Mouse (Mus musculus): ENCODE results near the gene Gpr37.

The Gpr37 gene

DNA sequence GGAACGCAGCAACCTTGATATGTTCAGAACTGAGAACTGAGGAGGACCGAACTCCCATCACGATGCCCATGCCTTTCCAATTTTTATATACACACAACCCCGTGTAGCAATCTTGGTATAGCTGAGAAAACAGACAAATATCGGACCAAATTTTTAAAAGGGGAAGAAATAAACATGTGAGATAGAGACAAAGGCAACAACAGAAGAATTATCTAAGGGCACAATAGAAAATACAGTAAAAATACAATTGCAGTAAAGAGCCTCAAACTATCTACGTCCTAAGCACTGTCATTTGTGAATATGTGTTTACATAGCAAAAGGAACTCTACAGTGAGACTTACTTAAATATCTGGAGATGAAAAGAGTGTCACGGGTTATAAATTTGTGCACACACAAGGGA, at the start of gene Gpr37:
TSS of gene Gpr37 (minus strand) at position 101 of the 400 bp plus-strand sequence.
- no peak for DNase-seq (ENCODE audit: low spot score)

DNA sequence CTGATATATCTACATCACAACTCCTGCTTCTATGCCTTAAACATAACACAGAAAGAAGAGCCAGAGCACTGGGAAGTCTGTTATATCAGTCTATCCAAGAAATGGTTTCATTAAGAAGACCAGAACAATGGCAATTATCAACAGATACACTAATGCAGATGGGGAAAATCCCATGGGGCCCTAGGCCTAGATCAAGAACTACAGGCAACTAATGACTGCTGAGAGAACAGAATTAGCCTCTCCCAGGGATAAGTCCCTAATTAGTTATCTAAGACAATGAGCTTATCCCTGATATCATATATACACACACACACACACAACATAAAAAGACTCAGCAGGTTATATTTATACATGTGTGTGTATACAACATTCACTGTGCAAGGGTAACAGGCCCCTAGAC, 46.0 kb upstream of the Gpr37 start:
- DNase-seq (ENCODE audit: low spot score), result no peak

DNA sequence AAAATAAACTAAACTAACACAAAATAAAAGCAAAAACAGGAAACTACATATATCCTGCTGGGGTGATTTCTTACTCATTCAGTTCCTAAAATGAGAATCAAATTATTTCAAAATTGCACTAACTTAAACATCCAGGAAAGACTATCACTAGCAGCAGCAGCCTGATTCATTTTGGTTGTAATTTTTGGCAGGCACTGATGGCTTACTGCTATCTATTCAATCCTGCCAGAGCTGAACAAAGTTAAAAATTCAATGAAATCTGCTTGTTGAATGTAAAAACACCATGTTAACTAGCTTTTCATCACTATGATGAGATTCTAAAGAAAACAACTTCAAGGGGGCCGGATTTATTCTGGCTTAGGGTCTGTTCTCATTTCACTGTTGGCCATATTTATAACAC, 36.0 kb upstream of the Gpr37 start:
- no peak for DNase-seq (ENCODE audit: low spot score)

DNA sequence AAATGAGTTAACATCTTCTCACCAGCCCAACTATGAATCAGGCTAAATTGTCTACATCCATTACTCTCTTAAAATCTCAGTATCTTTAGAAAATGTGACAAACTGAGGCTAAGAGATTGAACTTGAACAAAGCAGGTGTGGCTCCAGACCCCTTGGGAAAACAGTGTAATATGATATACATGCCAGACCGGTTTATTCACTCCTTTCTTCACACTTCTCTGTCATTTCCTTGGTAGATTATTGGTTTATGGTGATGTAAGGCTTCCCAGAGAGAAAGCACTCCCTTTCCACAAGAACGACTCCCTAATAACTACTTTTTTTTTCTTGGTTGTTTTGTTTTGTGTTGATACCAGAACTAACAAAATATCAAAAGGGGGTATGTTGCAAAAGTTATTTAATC, 20.1 kb upstream of the Gpr37 start:
- no peak for DNase-seq (ENCODE audit: low spot score)

DNA sequence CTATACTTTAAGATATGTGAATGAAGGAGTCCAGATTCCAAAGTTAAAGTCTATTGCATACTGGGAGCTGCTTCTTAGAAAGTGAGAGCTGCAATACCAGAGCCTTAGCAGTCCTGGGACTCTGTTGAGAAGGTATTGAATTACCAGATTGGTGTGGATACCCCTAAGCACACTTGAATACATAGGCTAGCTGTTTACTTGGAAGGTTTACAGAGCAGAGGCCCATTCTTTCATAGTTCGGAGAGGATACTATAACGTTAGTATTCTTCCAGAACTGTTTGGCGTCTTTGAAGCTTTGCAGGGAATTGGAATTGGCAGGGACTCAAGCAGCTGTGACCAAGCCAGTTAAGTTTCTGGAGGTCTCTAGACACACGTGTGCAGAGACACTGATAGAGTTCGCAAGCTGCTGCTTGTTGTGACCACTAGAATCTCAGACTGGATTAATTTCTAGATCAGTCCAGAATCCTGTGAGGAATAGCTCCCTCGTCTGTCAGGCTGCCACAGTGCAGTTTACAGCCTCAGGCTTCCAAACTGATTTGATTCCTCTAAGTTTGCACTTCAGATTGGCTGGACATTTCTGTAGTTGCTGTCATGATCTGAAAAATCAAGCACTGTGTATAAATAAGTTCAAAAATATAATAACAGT, 18.8 kb upstream of the Gpr37 start:
- DNase-seq (ENCODE audit: low spot score), result peak; percentile 30

DNA sequence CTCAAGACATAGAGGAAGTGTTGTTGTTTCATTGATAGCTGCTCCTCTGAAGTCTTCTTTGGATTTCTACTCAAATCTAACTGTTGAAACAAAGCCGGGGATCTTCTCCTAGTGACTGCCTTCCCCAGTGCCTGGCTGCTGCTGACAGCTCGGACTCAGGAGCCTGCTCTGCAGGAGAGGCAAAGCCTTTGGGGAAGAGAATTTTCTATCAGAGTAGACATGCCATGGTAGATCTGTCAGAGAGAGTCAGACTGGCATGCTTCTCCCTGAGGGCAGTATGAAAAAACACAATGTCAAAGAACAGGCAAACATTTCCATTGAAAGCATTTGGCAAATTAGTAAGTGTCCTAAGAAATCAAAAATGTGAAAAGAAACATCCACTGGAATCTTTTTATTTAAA, 9.4 kb upstream of the Gpr37 start:
- DNase-seq (ENCODE audit: low spot score), result no peak

DNA sequence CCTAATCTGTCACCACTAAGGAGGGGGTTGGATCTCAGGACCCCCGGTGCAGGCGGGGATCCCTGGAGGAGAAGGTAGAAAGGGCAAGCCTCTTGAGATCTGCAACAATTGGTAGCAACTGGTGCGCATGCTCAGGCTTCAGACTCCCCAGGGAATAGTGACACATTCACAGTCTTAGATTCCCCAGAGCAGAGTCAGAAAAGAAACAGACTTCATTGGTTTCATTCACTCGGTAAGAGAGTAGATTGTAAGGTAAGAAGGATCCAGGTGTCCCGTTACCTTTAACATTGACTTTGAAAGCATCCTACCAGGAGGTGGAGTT, 284 bp downstream of the Gpr37 start:
- DNase-seq (ENCODE audit: low spot score), result peak; percentile 41

DNA sequence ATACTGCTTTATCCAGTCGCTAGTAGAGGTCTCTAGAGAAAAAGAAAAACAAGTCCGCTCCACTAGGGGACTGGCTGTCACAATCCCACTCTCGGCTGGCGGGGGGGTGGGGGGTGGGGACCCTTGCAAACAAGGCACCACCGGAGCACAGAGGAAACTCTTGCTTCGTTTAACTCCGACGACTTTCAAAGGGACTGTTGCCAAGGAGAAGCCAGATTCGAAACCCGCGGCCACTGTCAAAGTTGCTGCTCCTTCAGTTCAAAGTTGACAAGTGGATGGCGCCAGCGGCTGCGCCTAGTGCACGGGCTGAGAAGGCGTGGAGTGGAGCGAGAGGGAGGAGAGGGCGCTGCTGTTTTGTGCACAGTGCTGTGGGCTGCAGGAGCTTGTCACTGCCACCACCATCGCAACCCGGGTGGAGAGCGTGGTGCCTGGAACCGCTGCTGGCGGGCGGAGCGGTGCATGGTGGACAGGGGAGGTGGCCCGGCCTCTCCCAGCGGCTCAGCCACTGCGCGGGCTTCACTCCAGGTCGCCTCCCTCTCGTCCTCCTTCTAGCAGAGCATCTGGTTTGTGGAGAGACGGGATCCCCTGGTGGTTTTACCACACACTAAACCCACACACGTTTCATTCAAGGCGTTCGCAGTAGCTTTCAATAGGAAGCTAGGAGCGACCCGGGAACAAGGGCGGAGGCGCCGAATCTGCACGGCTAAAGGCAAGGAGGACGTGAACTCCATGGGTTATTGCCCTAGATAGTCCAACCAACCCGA, 827 bp downstream of the Gpr37 start:
- DNase-seq (ENCODE audit: low spot score), result peak; percentile 70

DNA sequence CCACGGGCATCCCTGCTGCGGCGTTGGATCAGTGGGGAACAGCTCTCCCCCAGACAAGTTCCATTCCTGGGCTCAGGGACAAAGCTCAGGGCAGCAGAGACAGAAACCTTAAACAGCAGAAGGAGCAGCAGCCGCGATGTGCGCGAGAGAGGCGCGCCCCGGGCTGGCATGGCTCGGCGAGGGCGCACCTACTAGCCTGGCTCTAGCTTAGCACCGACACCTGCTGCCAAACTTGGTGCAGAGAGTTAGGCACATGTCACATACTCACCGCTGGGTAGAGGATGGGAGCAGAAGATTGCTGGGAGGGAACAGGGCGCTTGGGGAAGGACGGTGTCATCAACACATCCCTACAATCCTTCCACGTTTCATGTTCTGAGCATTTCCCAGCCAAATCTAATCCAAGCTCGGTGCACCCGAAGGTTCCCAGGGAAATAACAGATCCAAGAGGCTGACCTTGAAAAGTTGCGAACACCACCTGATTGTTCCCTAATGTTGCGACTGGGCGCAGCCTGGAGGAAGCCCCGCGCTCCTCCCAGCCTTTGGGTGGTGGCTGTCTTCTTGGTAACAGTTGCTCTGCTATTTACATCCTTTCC, 1.5 kb downstream of the Gpr37 start:
- no peak for DNase-seq (ENCODE audit: low spot score)

DNA sequence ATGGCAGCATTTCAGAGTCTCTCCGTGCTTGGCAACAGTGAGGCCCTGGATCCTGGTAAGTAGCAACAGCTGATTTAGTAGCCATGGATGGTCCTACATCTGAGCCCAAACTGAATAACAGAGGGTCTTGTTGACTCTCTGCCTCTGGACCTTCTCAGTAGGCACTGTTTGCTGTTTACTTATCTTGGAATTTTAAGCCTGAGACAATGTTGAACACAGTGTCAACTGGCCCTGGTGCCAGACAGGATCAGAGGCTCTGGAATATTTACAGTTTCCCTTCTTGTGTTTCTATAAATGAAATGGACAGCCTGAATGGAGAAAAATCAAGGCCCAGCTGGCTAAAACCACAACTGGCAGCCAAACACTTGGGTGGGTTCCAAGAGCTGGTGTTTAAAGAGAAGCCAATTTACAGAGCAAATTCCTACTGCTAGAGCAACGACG, 3.7 kb downstream of the Gpr37 start:
- DNase-seq (ENCODE audit: low spot score), result no peak

DNA sequence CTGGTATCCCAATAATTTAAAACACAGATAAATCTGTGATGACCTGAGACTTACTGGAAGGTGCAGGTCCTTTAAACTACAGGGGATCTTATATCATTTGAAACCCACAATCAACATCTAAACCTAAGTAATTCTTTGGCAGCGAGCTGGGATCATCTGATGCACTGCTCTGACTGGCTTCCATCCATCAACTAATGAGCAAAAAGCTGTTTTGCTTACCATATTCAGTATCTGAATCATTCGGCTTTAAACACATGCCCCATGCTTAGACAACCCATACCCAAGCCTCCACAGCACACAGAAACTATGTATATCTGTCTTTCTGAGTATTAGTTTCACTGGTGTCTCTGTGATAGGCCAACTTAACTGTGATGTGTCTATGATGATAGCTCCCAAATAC, 6.1 kb downstream of the Gpr37 start:
- no peak for DNase-seq (ENCODE audit: low spot score)

DNA sequence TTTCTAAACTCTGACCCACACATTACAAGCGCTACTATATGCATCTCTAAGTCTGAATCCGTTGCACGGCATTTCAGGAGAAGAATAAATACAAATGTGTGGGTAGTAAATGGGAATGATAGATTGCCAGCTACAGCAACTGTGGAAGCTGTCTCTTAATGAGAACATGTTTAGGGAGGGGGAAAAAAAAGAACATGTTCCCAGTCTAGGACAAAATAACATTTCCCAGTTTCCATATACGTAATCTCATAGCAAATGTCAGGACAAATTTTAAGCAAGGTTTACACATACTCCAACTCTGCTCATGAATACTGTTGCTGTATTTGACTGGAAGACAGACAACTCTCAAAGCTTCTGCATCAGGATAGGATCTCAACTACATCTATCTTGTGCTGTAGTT, 15.4 kb downstream of the Gpr37 start:
- no peak for DNase-seq (ENCODE audit: low spot score)

DNA sequence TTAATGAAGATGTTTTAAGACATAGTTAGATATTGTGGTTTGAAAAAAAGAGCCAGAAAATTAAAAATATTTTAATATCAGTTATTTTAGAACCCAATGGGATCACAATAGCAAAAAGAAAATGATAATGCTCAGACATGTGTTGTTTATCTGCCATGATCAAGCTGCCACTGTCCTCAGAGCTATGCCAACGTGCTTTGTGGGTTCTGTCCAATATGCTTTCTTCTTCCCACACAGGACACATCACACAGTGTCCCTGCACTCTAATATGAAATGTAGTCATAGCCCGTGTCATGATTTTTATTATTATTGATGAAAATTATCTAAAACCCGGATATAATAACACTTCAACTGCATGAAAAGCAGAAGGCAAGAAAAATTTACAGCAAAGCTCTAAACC, 16.7 kb downstream of the Gpr37 start:
- no peak for DNase-seq (ENCODE audit: low spot score)

DNA sequence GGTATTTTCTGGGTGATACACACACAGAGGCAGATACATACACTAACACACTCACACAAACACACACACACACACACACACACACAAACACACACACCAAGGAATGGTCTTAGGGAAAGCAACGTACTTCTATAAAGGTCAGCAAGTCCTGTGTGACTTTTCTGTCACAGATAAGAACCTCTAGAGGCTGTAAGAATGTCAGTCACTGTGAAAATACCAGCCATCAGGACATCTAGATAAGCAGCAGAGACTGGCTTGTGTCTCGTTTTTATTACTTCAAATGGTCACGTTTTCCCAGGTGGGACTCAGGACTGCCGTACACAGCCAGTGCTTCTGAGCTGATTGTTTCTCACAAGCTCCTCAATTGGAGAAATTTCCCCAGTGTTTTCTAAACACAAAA, 20.4 kb downstream of the Gpr37 start:
- no peak for DNase-seq (ENCODE audit: low spot score)

DNA sequence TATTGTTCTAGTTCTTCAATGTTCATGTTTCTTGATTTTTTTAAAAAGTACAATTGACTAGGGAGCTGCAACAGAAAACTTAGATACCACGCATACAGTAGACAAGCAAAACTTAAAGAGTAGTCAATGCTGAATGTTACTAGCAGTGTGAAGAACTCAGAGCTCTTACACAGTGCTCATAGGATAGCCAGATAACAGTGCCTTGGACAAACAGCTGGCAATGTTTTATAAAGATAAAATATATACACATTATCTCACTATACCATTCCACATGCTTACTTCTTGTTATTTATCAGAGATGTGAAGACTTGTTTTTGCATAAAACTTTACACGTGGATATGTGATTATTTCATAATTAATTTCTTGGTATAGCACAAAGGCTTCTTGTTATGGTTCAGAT, 26.6 kb downstream of the Gpr37 start:
- no peak for DNase-seq (ENCODE audit: low spot score)

DNA sequence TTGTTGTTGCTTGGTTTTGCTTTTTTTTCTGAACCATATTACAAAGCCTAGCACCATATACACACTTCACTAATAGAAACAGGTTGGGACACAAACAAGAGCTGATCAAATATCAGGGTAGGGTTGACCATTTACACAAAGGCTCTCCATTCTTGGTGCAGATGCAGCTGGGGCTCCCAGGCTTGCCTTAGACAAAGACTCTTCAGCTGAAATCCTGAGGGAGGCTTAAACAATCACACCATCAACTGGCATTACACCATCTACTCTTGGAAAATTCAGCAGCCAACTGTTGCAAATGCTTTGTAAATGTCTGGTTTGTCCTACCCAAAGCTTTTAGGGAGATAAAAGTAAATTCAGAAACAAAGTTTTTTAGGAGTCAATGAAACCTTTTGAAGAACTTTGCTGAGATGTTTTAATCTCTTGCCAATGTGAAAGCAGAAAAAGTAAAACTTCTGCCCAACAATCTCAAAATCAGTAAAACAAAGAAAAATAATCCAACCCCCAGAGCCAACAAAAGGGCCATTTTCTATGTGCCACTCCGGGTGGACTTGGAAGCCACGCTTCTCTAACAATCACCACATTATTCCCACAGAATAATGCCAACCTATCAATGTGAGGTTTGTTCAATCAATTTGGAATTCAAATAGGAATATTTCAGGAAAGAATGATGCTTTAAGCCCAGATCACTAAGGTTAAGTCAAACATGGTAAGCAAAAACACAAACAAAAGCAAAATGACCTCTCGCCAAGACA, 30.4 kb downstream of the Gpr37 start:
- DNase-seq (ENCODE audit: low spot score), result peak; percentile 24

Data from left cerebral cortex, adult 11 months (tissue).